Mouse (Mus musculus) kidney, embryonic 15.5 days (tissue): ENCODE data around the gene Dlx5. TPM values are rescaled to one million over a fixed set of nuclear protein-coding genes. Genes with fewer than 3 reads are reported as not detected.

Experiments used
- polyA plus RNA-seq: library from polyadenylated mRNA; unstranded; fragments of >200 nt; fragmentation: Nextera tagmentation; extraction: Ambion mirVana; gene quantifications from 2 replicates; pipeline ENCODE4 v1.2.1, GENCODE M21; 2015

Gene Dlx5
- polyA plus RNA-seq, 1 experiment from 2014 or later = 0.35 TPM

Other genes with a start within 250 kb of the Dlx5 start
- 0.24 TPM in 1 of 2 replicates, not detected in the other for gene Dlx6, start 18.8 kb downstream of the Dlx5 start, polyA plus RNA-seq
- gene Sdhaf3, start 73.9 kb upstream of the Dlx5 start, polyA plus RNA-seq = 5.3 and 5.7 TPM in 2 replicates